Mouse (Mus musculus) CH12.LX (cell line): ENCODE results near the gene Hist1h4h. TPM values are rescaled to one million over a fixed set of nuclear protein-coding genes. Genes with fewer than 3 reads are reported as not detected.
A peak's percentile ranks its signal among the peaks of the same experiment; 100 is the strongest.

ENCODE experiments used
- DNase-seq: peaks from one replicate; pipeline ENCODE4 v3.0.0-alpha.2; 2013; ENCODE audit errors: extremely low read depth
- H3K27ac ChIP-seq: 2 replicates; pipeline ENCODE4 v1.5.1; 2012; ENCODE audit warnings: low read depth, mild to moderate bottlenecking, control low read depth, moderate library complexity; ENCODE audit not compliant: insufficient read depth
- H3K27me3 ChIP-seq: replicated peaks from 2 replicates; pipeline ENCODE3; 2012; ENCODE audit warnings: inconsistent platforms
- H3K36me3 ChIP-seq, 2 experiments: replicated peaks in 1 of 2; 2 replicates each; pipeline versions ENCODE3 to v1.6.1; 2012; ENCODE audit warnings: inconsistent platforms in 1 of 2, low read length in 1 of 2, mild to moderate bottlenecking in 1 of 2, mixed read lengths in 1 of 2, moderate library complexity in 1 of 2; ENCODE audit not compliant: control insufficient read depth in 1 of 2, insufficient read depth in 1 of 2
- H3K4me1 ChIP-seq, 2 experiments: 2 replicates each; pipeline ENCODE4 v1.6.1; 2012; ENCODE audit warnings: inconsistent platforms in 1 of 2, moderate library complexity in 1 of 2; ENCODE audit not compliant: insufficient read depth in 2 of 2, control insufficient read depth in 1 of 2
- H3K4me2 ChIP-seq: 2 replicates; pipeline ENCODE4 v1.6.1; 2012; ENCODE audit warnings: low read depth, mild to moderate bottlenecking, control low read depth; ENCODE audit not compliant: poor library complexity, insufficient read depth, severe bottlenecking
- H3K4me3 ChIP-seq, 3 experiments: fragments of 150-350 bp in 1 of 3; sonication (generic) in 1 of 3; replicated peaks in 1 of 3; 2 replicates each; pipeline versions ENCODE3 to v1.5.1; 2011 to 2012; ENCODE audit warnings: low read depth in 2 of 3, low read length in 2 of 3, mild to moderate bottlenecking in 2 of 3, moderate library complexity in 2 of 3, control low read depth in 1 of 3, improper control_type of control experiment in 1 of 3, inconsistent platforms in 1 of 3, mixed read lengths in 1 of 3; ENCODE audit not compliant: poor library complexity in 1 of 3
- H3K79me2 ChIP-seq: replicated peaks from 2 replicates; pipeline ENCODE4 v1.6.1; 2012; ENCODE audit warnings: mild to moderate bottlenecking, moderate library complexity; ENCODE audit not compliant: control insufficient read depth, poor library complexity, insufficient read depth, severe bottlenecking; ENCODE audit errors: extremely low read depth
- H3K9ac ChIP-seq: 2 replicates; pipeline ENCODE4 v1.6.1; 2012; ENCODE audit warnings: low read depth, mild to moderate bottlenecking, control low read depth, moderate library complexity; ENCODE audit not compliant: insufficient read depth
- H3K9me3 ChIP-seq: replicated peaks from 2 replicates; pipeline ENCODE3; 2012; ENCODE audit warnings: low read length, inconsistent platforms, mixed read lengths
- BHLHE40 ChIP-seq: IDR thresholded peaks from 2 replicates; pipeline ENCODE4 v1.6.1; 2011; ENCODE audit warnings: mild to moderate bottlenecking, low read depth, low read length, improper control_type of control experiment
- CHD1 ChIP-seq: IDR thresholded peaks from 2 replicates; pipeline ENCODE4 v1.6.1; 2012; ENCODE audit warnings: low read depth, low read length, improper control_type of control experiment, inconsistent platforms
- CHD2 ChIP-seq: IDR thresholded peaks from 2 replicates; pipeline ENCODE4 v1.6.1; 2011; ENCODE audit warnings: low read length, improper control_type of control experiment
- CTCF ChIP-seq, 2 experiments: IDR thresholded peaks in 1 of 2; conservative IDR thresholded peaks in 1 of 2; 2 replicates each; pipeline ENCODE4 v1.5.1; 2011 to 2012; ENCODE audit warnings: low read depth in 2 of 2, low read length in 2 of 2, improper control_type of control experiment in 1 of 2, inconsistent platforms in 1 of 2, mild to moderate bottlenecking in 1 of 2, moderate library complexity in 1 of 2
- E2F4 ChIP-seq: IDR thresholded peaks from 2 replicates; pipeline ENCODE4 v1.6.1; 2011; ENCODE audit warnings: low read depth, low read length, improper control_type of control experiment; ENCODE audit not compliant: insufficient replicate concordance
- ELF1 ChIP-seq: IDR thresholded peaks from 2 replicates; pipeline ENCODE4 v1.6.1; 2014; ENCODE audit warnings: low read depth, mild to moderate bottlenecking, inconsistent platforms, low read length, improper control_type of control experiment
- EP300 ChIP-seq: IDR thresholded peaks from 2 replicates; pipeline ENCODE4 v1.6.1; 2011; ENCODE audit warnings: low read length, improper control_type of control experiment
- ETS1 ChIP-seq: conservative IDR thresholded peaks from 2 replicates; pipeline ENCODE4 v1.6.1; 2012; ENCODE audit warnings: low read depth, mild to moderate bottlenecking, inconsistent platforms, low read length, improper control_type of control experiment, moderate library complexity
- HCFC1 ChIP-seq: IDR thresholded peaks from 2 replicates; pipeline ENCODE4 v1.6.1; 2012; ENCODE audit warnings: low read depth, mild to moderate bottlenecking, inconsistent platforms, low read length, improper control_type of control experiment
- IRF4 ChIP-seq: IDR thresholded peaks from 2 replicates; pipeline ENCODE4 v1.6.1; 2014; ENCODE audit warnings: low read depth, mild to moderate bottlenecking, inconsistent platforms, low read length, improper control_type of control experiment
- JUN ChIP-seq: IDR thresholded peaks from 2 replicates; pipeline ENCODE4 v1.6.1; 2011; ENCODE audit warnings: low read depth, mild to moderate bottlenecking, low read length, improper control_type of control experiment, moderate library complexity; ENCODE audit not compliant: insufficient read depth
- JUND ChIP-seq: conservative IDR thresholded peaks from 2 replicates; pipeline ENCODE4 v1.6.1; 2011; ENCODE audit warnings: low read depth, low read length, improper control_type of control experiment
- KAT2A ChIP-seq: IDR thresholded peaks from 2 replicates; pipeline ENCODE4 v1.6.1; 2012; ENCODE audit warnings: low read length, improper control_type of control experiment, inconsistent platforms; ENCODE audit not compliant: insufficient replicate concordance
- MAFK ChIP-seq: IDR thresholded peaks from 2 replicates; pipeline ENCODE4 v1.6.1; 2011; ENCODE audit warnings: low read length, improper control_type of control experiment; ENCODE audit not compliant: insufficient replicate concordance
- MAZ ChIP-seq: IDR thresholded peaks from 2 replicates; pipeline ENCODE4 v1.6.1; 2012; ENCODE audit warnings: low read depth, mild to moderate bottlenecking, inconsistent platforms, low read length, improper control_type of control experiment, moderate library complexity
- MXI1 ChIP-seq: IDR thresholded peaks from 2 replicates; pipeline ENCODE4 v1.6.1; 2011; ENCODE audit warnings: mild to moderate bottlenecking, low read depth, low read length, improper control_type of control experiment
- MYC ChIP-seq: IDR thresholded peaks from 2 replicates; pipeline ENCODE4 v1.6.1; 2011; ENCODE audit warnings: low read depth, mild to moderate bottlenecking, improper control_type of control experiment, low read length
- NELFE ChIP-seq: IDR thresholded peaks from 2 replicates; pipeline ENCODE4 v1.6.1; 2011; ENCODE audit warnings: low read depth, low read length, improper control_type of control experiment
- NRF1 ChIP-seq: IDR thresholded peaks from 2 replicates; pipeline ENCODE4 v1.6.1; 2014; ENCODE audit warnings: low read depth, mild to moderate bottlenecking, inconsistent platforms, low read length, improper control_type of control experiment, moderate library complexity
- PAX5 ChIP-seq: IDR thresholded peaks from 2 replicates; pipeline ENCODE4 v1.6.1; 2012; ENCODE audit warnings: low read length, inconsistent platforms, mixed read lengths
- POLR2A ChIP-seq: IDR thresholded peaks from 2 replicates; pipeline ENCODE4 v1.6.1; 2011; ENCODE audit warnings: low read depth, mild to moderate bottlenecking, improper control_type of control experiment, low read length
- POLR2AphosphoS2 ChIP-seq: IDR thresholded peaks from 2 replicates; pipeline ENCODE4 v1.6.1; 2011; ENCODE audit warnings: low read depth, low read length, improper control_type of control experiment
- RAD21 ChIP-seq: IDR thresholded peaks from 2 replicates; pipeline ENCODE4 v1.6.1; 2011; ENCODE audit warnings: low read depth, mild to moderate bottlenecking, low read length, improper control_type of control experiment, moderate library complexity
- SMC3 ChIP-seq: IDR thresholded peaks from 2 replicates; pipeline ENCODE4 v1.6.1; 2011; ENCODE audit warnings: low read depth, low read length, improper control_type of control experiment
- TBP ChIP-seq: conservative IDR thresholded peaks from 2 replicates; pipeline ENCODE4 v1.6.1; 2011; ENCODE audit warnings: low read depth, low read length, improper control_type of control experiment
- TCF12 ChIP-seq: IDR thresholded peaks from 2 replicates; pipeline ENCODE4 v1.6.1; 2014; ENCODE audit warnings: low read depth, mild to moderate bottlenecking, inconsistent platforms, low read length, improper control_type of control experiment
- UBTF ChIP-seq: IDR thresholded peaks from 2 replicates; pipeline ENCODE4 v1.6.1; 2012; ENCODE audit warnings: low read depth, mild to moderate bottlenecking, inconsistent platforms, low read length, improper control_type of control experiment, moderate library complexity
- USF1 ChIP-seq: IDR thresholded peaks from 2 replicates; pipeline ENCODE4 v1.6.1; 2014; ENCODE audit warnings: low read depth, mild to moderate bottlenecking, inconsistent platforms, low read length, improper control_type of control experiment
- USF2 ChIP-seq: conservative IDR thresholded peaks from 2 replicates; pipeline ENCODE4 v1.6.1; 2011; ENCODE audit warnings: low read depth, low read length, improper control_type of control experiment
- ZC3H11A ChIP-seq: IDR thresholded peaks from 2 replicates; pipeline ENCODE4 v1.6.1; 2012; ENCODE audit warnings: low read depth, mild to moderate bottlenecking, inconsistent platforms, low read length, improper control_type of control experiment
- ZMIZ1 ChIP-seq: IDR thresholded peaks from 2 replicates; pipeline ENCODE4 v1.6.1; 2012; ENCODE audit warnings: low read depth, mild to moderate bottlenecking, inconsistent platforms, low read length, improper control_type of control experiment
- ZNF384 ChIP-seq: IDR thresholded peaks from 2 replicates; pipeline ENCODE4 v1.6.1; 2012; ENCODE audit warnings: low read depth, low read length, improper control_type of control experiment, inconsistent platforms
- dilution Hi-C: fragments of 300-500 bp; cut with MboI; formaldehyde crosslinking; loops from 2 replicates; pipeline ENCODE4 v1.14.3; 2020; ENCODE audit warnings: low sequenced_read_pairs; ENCODE audit not compliant: extremely low pct_unique_long_range_greater_than_20kb, extremely low pct_ligation_motif_present
- in situ Hi-C: fragments of 300-500 bp; cut with MboI; formaldehyde crosslinking; loops from 3 replicates; pipeline ENCODE4 v1.14.3; 2019; ENCODE audit warnings: low sequenced_read_pairs, low pct_ligation_motif_present, low pct_unique_long_range_greater_than_20kb, mixed read lengths
- polyA plus RNA-seq: library from polyadenylated mRNA; unstranded; fragments of >175 nt; gene quantifications from 2 replicates; pipeline ENCODE4 v1.2.1, GENCODE M21; 2012; ENCODE audit warnings: low read depth; ENCODE audit not compliant: insufficient read length
- total RNA-seq, 2 experiments: library from RNA; depleted of rRNA; stranded (reverse); fragments of 300-350 nt in 1 of 2; fragments of >200 nt in 1 of 2; gene quantifications; 2 replicates each; pipeline ENCODE4 v1.2.3; 2012 to 2014

Hist1h4h gene
- total and polyA plus RNA-seq, 3 experiments = 5.5 to 4,957 (median 19.4) TPM

- DNase-seq = peak; percentile 65
- no peaks in the 10 kb centered on the region for H3K36me3 ChIP-seq
- dilution Hi-C loops = no loop called here
- in situ Hi-C loops = loop anchor here (10.0 to 25.0 kb wide), 2 partner anchors 201 to 1569 kb away; partner anchors contain the start of gene Zfp184
- peak overlapping the region; percentile 96 for H3K4me2 ChIP-seq
- H3K4me1 ChIP-seq = peaks cover 6 to 40% of the 10 kb centered on the region in 2 experiments; a peak in 3 of 4 replicates
- peak overlapping the region; percentile 66 for H3K27ac ChIP-seq
- TF ChIP-seq POLR2AphosphoS2 = no peak
- TF ChIP-seq POLR2A = no peak
- peak; percentile 92 for TF ChIP-seq UBTF
- peak overlapping the region; percentile 41 to 57 (median 54) for H3K4me3 ChIP-seq
- peak overlapping the region; percentile 61 for H3K9ac ChIP-seq
- no peaks in the 10 kb centered on the region for H3K27me3 ChIP-seq
- H3K79me2 ChIP-seq = no peaks in the 10 kb centered on the region
- no peaks in the 10 kb centered on the region for H3K9me3 ChIP-seq
These were observed 25.0 kb upstream of the Hist1h4h start for GRCm38 (mm10) chr13:23505662-23506345.

- H3K36me3 ChIP-seq = no peaks in the 10 kb centered on the region
- peaks cover 6 to 41% of the 10 kb centered on the region in 2 experiments; a peak in 3 of 4 replicates for H3K4me1 ChIP-seq
- peak overlapping the region; percentile 41 to 57 (median 54) for H3K4me3 ChIP-seq
- in situ Hi-C loops (loop anchor here (10.0 to 25.0 kb wide), 2 partner anchors 202 to 1569 kb away; partner anchors contain the start of gene Zfp184), dilution Hi-C loops (no loop called here)
- peak overlapping the region; percentile 61 for H3K9ac ChIP-seq
- H3K4me2 ChIP-seq = peak overlapping the region; percentile 74
- no peaks in the 10 kb centered on the region for H3K27me3 ChIP-seq
- H3K27ac ChIP-seq = no peak overlapping the region
- peak; percentile 76 for DNase-seq
- H3K79me2 ChIP-seq = no peaks in the 10 kb centered on the region
- H3K9me3 ChIP-seq = no peaks in the 10 kb centered on the region
- TF ChIP-seq BHLHE40 = no peak
- peak; percentile 49; the same call in 1 of the 2 replicates for TF ChIP-seq NRF1
- TF ChIP-seq MAZ = no peak
- TF ChIP-seq RAD21 = no peak
- TF ChIP-seq POLR2AphosphoS2 = no peak
- TF ChIP-seq MXI1 = no peak; the same call in 1 of the 2 replicates
- no peak for TF ChIP-seq UBTF
- TF ChIP-seq HCFC1 = no peak; the same call in 1 of the 2 replicates
- TF ChIP-seq ZC3H11A = no peak
- no peak for TF ChIP-seq JUND
- TF ChIP-seq USF1 = no peak
- no peak for TF ChIP-seq JUN
- no peak for TF ChIP-seq SMC3
- peak; percentile 70; the same call in 1 of the 2 replicates for TF ChIP-seq KAT2A
- TF ChIP-seq E2F4 = 0 out of 2 replicates have a peak, but pooled peaks have one; percentile 66
- TF ChIP-seq PAX5 = no peak
- TF ChIP-seq TCF12 = no peak
- no peak for TF ChIP-seq CHD2
- no peak for TF ChIP-seq IRF4
- TF ChIP-seq ZNF384 = no peak
- TF ChIP-seq TBP = peak; percentile 100
- TF ChIP-seq ETS1 = no peak
- 0 out of 2 replicates have a peak, but pooled peaks have one; percentile 34 for TF ChIP-seq CHD1
- no peak for TF ChIP-seq CTCF (conservative IDR thresholded peaks at IDR 0.05 in 1 of 2, IDR thresholded peaks at IDR 0.05 in 1 of 2; ENCODE audit: low read depth in 2 of 2, low read length in 2 of 2)
- no peak for TF ChIP-seq MYC
- no peak for TF ChIP-seq EP300
- peak; percentile 92 for TF ChIP-seq MAFK
- no peak for TF ChIP-seq USF2
- no peak for TF ChIP-seq NELFE
- TF ChIP-seq ZMIZ1 = no peak
- TF ChIP-seq ELF1 = peak; percentile 94
These were observed 24.5 kb upstream of the Hist1h4h start for GRCm38 (mm10) chr13:23506351-23506750.
